Mouse (Mus musculus) kidney, adult 8-10 months (tissue): ENCODE measurements around the gene Lyve1.
"Not testable (repeated sequence)": the region's sequence is repeated elsewhere in the genome, so short reads cannot be mapped to it uniquely, and the experiment has no call there.

ENCODE experiments used
- DNase-seq, 2 experiments: peaks; one replicate each; pipeline ENCODE4 v3.0.0; 2022

The Lyve1 gene

DNA sequence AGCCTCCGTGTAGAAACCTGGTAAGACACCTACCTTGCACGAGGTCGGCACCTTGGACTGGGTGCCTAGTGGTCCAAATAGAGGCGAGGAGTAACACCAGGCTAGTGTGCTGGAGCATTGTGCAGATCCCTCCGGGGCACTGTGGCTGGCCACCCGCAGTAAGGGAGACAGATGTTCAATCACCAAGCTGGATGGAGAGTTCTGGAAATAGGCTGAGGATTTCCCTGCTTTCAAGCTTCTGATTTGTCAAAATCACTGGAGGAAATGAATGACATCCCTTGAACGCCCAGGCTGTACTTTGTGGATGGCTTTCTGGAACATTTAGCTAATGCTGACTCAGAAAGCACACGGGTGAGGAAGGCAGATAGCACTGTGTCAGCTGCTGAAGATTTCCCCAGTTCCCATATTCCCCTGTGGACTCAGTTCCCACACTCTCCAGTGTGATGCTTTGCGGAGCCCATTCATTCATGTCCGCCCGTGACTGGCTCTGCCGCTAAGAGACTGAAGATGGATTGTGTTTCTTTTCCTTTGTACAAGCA is at the start of gene Lyve1:
Gene Lyve1, minus strand, starts transcription at position 489 of the 539 bp plus-strand sequence.
- no peak for DNase-seq

GRCm38 (mm10) chr7:110908209-110909144 is 45.4 kb upstream of the Lyve1 start:
- no peak for DNase-seq

- no peak for DNase-seq
Measured at GRCm38 (mm10) chr7:110906566-110906965, 43.5 kb upstream of the Lyve1 start.

DNA sequence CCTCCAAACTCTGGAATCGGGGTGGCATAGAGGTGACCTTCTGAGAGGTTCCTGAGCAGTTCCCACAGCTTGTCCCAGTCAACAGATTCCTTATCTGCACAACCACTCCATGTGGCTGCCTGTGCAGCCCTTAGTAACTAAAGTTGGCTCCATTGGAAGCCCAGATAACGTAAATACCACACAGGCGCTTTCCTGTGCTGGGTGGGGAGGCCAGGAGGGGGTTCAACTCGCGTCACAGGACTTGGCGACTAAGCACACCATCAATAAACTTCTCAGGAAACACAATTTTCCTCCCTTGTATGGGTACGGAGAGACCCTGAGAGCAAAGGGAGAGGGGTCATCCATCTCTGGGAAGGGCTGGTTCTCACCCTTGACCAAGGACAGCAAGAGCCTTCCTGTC is 40.2 kb upstream of the Lyve1 start:
- DNase-seq: no peak

- DNase-seq: no peak
Measured at GRCm38 (mm10) chr7:110897202-110897601, 34.2 kb upstream of the Lyve1 start.

- no peak for DNase-seq
Measured at GRCm38 (mm10) chr7:110896453-110896852, 33.4 kb upstream of the Lyve1 start.

GRCm38 (mm10) chr7:110895772-110896171 is 32.7 kb upstream of the Lyve1 start:
- not testable (repeated sequence) for DNase-seq

DNA sequence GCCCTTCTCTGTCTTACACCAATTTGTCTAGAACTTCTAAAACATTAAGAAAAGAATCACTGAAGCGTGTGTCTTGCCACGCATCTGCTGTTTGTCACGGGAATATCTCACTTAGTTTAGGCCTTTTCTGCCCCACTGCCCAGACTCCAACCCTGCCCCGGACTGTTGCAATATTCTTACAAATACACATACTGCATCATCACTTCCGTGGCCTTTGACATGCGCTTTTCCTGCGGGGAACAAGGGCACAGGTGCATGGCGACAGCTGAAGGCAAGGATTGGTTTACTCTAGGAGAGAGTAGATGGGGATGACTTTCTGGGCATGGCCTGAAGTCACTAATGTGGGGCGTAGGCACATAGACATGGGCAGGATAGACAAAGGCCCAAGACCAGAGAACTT is 31.6 kb upstream of the Lyve1 start:
- no peak for DNase-seq

GRCm38 (mm10) chr7:110893943-110894610 is 31.0 kb upstream of the Lyve1 start:
- DNase-seq: peak; percentile 47

- DNase-seq: peak; percentile 81 to 85
Measured at GRCm38 (mm10) chr7:110891501-110891986, 28.5 kb upstream of the Lyve1 start.

- DNase-seq: peak; percentile 54 to 58
Measured at GRCm38 (mm10) chr7:110881746-110882333, 18.8 kb upstream of the Lyve1 start.

DNA sequence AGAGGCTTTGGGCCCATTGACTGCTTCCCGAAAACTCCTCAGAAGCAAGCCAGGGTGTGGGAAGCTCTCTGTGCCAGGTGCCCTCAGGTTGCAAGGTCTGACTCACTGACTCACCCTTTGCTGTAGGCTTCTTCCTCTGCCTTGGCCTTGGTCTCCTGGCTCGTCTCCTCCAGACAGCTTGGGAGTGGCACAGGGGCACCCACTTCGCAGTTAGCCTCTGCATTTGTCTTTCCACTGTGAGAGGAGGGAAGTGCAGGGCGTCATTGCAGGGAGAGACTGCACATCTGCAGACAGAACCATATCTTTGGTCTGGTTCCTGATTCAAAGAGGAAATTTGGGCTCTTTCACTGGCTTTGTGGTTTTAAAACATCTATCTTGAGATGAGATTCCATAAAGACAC is 15.0 kb upstream of the Lyve1 start:
- DNase-seq: no peak

GRCm38 (mm10) chr7:110876965-110877364 is 13.9 kb upstream of the Lyve1 start:
- DNase-seq: peak in 1 of 2 experiments; percentile 14

DNA sequence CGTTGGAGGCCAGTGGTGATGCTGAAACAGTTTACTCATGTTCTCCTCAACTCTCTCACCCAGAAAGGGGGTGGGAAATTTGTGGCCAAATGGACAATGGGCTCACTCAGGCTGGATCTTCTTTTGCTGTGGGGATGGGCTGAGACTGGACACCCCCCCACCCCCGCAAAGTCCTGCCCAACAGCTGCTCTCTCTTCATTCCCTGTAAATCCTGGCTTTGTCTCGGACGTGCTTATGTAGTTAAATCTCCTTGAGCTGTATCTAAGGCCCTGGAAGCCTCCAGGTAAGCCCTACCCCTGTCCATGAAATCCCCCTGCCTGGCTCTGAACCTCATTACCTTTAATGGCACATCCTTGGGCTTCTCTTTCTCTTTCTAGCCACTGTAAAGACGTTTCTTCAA is 5.8 kb upstream of the Lyve1 start:
- no peak for DNase-seq

GRCm38 (mm10) chr7:110867116-110867515 is 4.1 kb upstream of the Lyve1 start:
- DNase-seq: no peak

DNA sequence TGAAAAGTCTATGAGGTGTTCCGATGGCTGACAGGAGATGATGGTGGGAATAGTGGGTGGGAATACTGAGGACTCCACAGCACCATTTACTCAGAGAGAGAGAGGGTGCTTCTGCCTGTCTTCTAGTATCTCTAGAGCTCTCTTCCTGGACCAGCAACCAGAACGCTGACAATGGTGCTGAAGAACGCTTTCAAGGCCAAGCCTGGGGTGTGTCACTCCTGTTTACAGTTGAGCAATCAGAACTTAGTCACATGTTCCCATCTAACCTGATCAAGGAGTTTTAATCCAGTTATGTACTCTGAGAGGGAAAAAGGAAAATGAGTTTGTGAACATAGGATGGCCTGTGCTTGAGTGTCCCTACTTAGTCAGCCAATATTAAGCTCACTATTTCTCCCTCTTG is 3.0 kb upstream of the Lyve1 start:
- DNase-seq: no peak

GRCm38 (mm10) chr7:110865570-110865969 is 2.5 kb upstream of the Lyve1 start:
- DNase-seq: no peak

- peak in 1 of 2 experiments; percentile 26 for DNase-seq
Measured at GRCm38 (mm10) chr7:110865038-110865437, 2.0 kb upstream of the Lyve1 start.

- no peak for DNase-seq
Measured at GRCm38 (mm10) chr7:110860129-110860528, 2.9 kb downstream of the Lyve1 start.

- no peak for DNase-seq
Measured at GRCm38 (mm10) chr7:110855604-110856003, 7.4 kb downstream of the Lyve1 start.

DNA sequence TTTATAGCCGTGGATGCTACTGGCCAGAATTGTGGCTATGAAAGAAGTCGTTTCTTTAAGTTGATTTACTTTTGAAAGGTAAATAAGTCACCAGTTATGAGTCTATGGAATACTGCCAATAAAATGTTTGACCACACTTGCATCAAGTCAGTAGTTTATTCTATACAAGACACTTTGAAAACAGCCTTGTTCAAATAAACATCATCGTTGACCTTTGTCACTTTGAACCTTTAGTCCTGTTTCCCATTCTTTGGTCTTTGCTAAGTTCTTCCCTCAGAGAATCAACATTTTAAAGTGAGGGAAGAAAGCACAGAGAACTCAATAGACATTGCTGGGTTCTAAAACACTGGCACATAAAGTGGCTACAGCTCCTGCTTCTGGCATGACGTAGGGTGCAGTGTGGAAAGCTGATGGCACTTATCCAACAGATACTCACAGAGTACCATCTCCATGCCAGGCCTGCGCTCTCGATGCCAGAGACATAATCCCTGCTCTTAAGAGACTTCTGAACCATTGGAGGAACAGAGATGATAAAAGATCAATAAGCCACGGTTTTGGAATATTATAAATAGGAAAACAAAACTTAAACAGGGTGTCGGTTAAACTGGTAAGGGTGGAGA is 8.0 kb downstream of the Lyve1 start:
- DNase-seq: no peak

- no peak for DNase-seq
Measured at GRCm38 (mm10) chr7:110854519-110854918, 8.5 kb downstream of the Lyve1 start.

- DNase-seq: no peak
Measured at GRCm38 (mm10) chr7:110853611-110854010, 9.4 kb downstream of the Lyve1 start.
